In genomic region chr19:36834532-36835431, GRCm38 (mm10) we compare ENCODE assay signal across 8 mouse cellular contexts. TPM values are rescaled to one million over a fixed set of nuclear protein-coding genes. Genes with fewer than 3 reads are reported as not detected.
DNase-seq lines count a peak whose midpoint lies in the region; ATAC-seq and TF ChIP-seq lines count a peak whose summit lies in the region.

No protein-coding gene starts in this region.

- H3K36me3 ChIP-seq in intestine, postnatal 0 days (ENCODE audit: control insufficient read depth, insufficient read depth): no peaks in the 10 kb centered on the region
- peaks cover 18% of the 10 kb centered on the region; the same call in 1 of the 2 replicates for H3K36me3 ChIP-seq in lung, embryonic 14.5 days (ENCODE audit: insufficient read depth)

- peak; percentile 62 for ATAC-seq in intestine, postnatal 0 days
- peak; percentile 48 for ATAC-seq in lung, embryonic 14.5 days (ENCODE audit: insufficient read depth)

- peak overlapping the region; percentile 64 for H3K4me2 ChIP-seq in intestine, postnatal 0 days (replicated peaks; ENCODE audit: low read depth)
- peak overlapping the region; percentile 74 for H3K4me2 ChIP-seq in lung, embryonic 14.5 days

- under 1% methylated on average over 62 of the region's 62 CpGs for WGBS in intestine, postnatal 0 days
- under 1% methylated on average over 51 of the region's 62 CpGs for WGBS in lung, embryonic 14.5 days
- WGBS in olfactory bulb, adult 2 months: under 1% methylated on average over 57 of the region's 62 CpGs

- H3K4me3 ChIP-seq in layer of hippocampus, adult 2 months: peak overlapping the region; percentile 90
- H3K4me3 ChIP-seq in intestine, postnatal 0 days (ENCODE audit: low read depth, low read length): peak overlapping the region; percentile 83
- peak overlapping the region; percentile 99 for H3K4me3 ChIP-seq in lung, embryonic 14.5 days (ENCODE audit: low read depth, low read length)
- peak overlapping the region; percentile 98 for H3K4me3 ChIP-seq in olfactory bulb, adult 2 months (ENCODE audit: insufficient read depth, low read depth, low read length)

- H3K4me1 ChIP-seq in intestine, postnatal 0 days (replicated peaks; ENCODE audit: control insufficient read depth, insufficient read depth, low read length): no peaks in the 10 kb centered on the region
- no peaks in the 10 kb centered on the region for H3K4me1 ChIP-seq in lung, embryonic 14.5 days (ENCODE audit: insufficient read depth)
- H3K4me1 ChIP-seq in olfactory bulb, adult 2 months (ENCODE audit: control insufficient read depth, insufficient read depth, low read length): peaks cover 8% of the 10 kb centered on the region

- TF ChIP-seq CTCF in layer of hippocampus, adult 2 months (conservative IDR thresholded peaks at IDR 0.05): no peak
- TF ChIP-seq CTCF in intestine, postnatal 0 days (IDR thresholded peaks at IDR 0.05; ENCODE audit: low read depth): no peak
- no peak for TF ChIP-seq CTCF in lung, embryonic 14.5 days (IDR thresholded peaks at IDR 0.05; ENCODE audit: low read depth)
- TF ChIP-seq CTCF in olfactory bulb, adult 2 months (IDR thresholded peaks at IDR 0.05; ENCODE audit: insufficient read depth, low read depth, low read length): no peak

- no peaks in the 10 kb centered on the region for H3K27me3 ChIP-seq in intestine, postnatal 0 days (replicated peaks; ENCODE audit: control insufficient read depth, insufficient read depth, low read length)
- H3K27me3 ChIP-seq in lung, embryonic 14.5 days (ENCODE audit: insufficient read depth, low read length): no peaks in the 10 kb centered on the region

- peak in 1 of 2 experiments; percentile 20 for DNase-seq in layer of hippocampus, adult 2 months (ENCODE audit: low spot score in 2 of 2)
- DNase-seq in layer of hippocampus, adult 11-12 months (ENCODE audit: low spot score): no peak
- peak; percentile 48 for DNase-seq in c-Kit-negative CD71-positive TER-119-positive erythroid progenitor cells, embryonic 14.5 days (ENCODE audit: low read depth, low spot score)
- peak; percentile 34 for DNase-seq in gastrocnemius, postnatal 25 days
- DNase-seq in lung, embryonic 14.5 days: peak; percentile 63
- DNase-seq in urinary bladder, postnatal 25 days (ENCODE audit: low spot score): peak; percentile 46

- H3K27ac ChIP-seq in layer of hippocampus, adult 2 months: peak overlapping the region; percentile 95
- H3K27ac ChIP-seq in intestine, postnatal 0 days (ENCODE audit: low read depth, low read length): peak overlapping the region; percentile 99
- H3K27ac ChIP-seq in lung, embryonic 14.5 days (ENCODE audit: low read depth): peak overlapping the region; percentile 96
- peak overlapping the region; percentile 92 for H3K27ac ChIP-seq in olfactory bulb, adult 2 months (ENCODE audit: insufficient read depth, low read depth, low read length)

- H3K9me3 ChIP-seq in intestine, postnatal 0 days (ENCODE audit: control insufficient read depth): no peaks in the 10 kb centered on the region
- no peaks in the 10 kb centered on the region for H3K9me3 ChIP-seq in lung, embryonic 14.5 days (ENCODE audit: low read depth, low read length)

- TF ChIP-seq POLR2A in olfactory bulb, adult 2 months (IDR thresholded peaks at IDR 0.05; ENCODE audit: insufficient read depth, low read depth, low read length): no peak

- H3K9ac ChIP-seq in intestine, postnatal 0 days (ENCODE audit: low read depth, low read length): peak overlapping the region; percentile 98
- peak overlapping the region; percentile 99 for H3K9ac ChIP-seq in lung, embryonic 14.5 days

RNA-seq across cellular contexts. Expression of gene Tnks2, which starts 0.8 kb away (rescaled TPM):
- total RNA-seq in layer of hippocampus, adult 2 months (2021): 100 to 1,000 TPM; 123 TPM
- total RNA-seq in gastrocnemius, postnatal 25 days (2021): 100 to 1,000 TPM; 119 to 131 TPM
- 19.2 and 22.3 TPM in 2 replicates for polyA plus RNA-seq in intestine, postnatal 0 days (2015; fragmentation: Nextera tagmentation; extraction: Ambion mirVana)
- 81.7 and 87.2 TPM in 2 replicates for polyA plus RNA-seq in lung, embryonic 14.5 days (2014; fragmentation: Nextera tagmentation; extraction: Ambion mirVana)
- 75.8 TPM in 1 of 2 replicates, not detected in the other for polyA plus RNA-seq in olfactory bulb, adult 2 months (2012; ENCODE audit: insufficient read depth, insufficient read length, low replicate concordance, missing spikeins)
